Mouse (Mus musculus) stomach, postnatal 0 days (tissue): ENCODE measurements around the gene Auts2.

Source experiments
- CTCF ChIP-seq: IDR thresholded peaks from 2 replicates; pipeline ENCODE4 v1.5.1; 2016; ENCODE audit warnings: antibody characterized with exemption, low read depth, mild to moderate bottlenecking, moderate library complexity
- EP300 ChIP-seq: optimal IDR thresholded peaks from 2 replicates; pipeline ENCODE3; 2016; ENCODE audit warnings: antibody characterized with exemption

DNA sequence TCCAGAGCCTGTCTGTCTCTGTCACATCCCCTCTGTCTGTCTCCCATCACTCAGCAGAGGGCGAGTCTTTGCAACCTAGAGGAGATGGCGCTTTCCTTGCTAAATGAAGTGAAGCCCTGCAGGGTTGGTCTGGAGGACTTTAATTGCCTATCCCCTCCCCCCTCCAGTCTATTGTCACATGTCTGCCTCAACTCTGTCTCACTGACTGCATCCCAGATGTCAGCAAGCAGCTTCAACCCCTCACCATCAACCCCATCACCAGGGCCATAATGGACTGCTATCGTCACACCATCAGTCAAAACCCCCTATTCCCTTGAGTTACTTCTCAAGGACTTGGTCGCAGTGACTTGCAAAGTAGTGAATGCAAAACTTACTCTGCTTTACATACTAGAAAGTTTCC is 402.3 kb downstream of the Auts2 start:
- TF ChIP-seq CTCF (no peak), EP300 (no peak)
